Mouse (Mus musculus): ENCODE measurements at regions not wholly inside any gene's neighbourhood (a gene's known extent, or its start where the extent isn't known, plus 50 kb on each side); places are given as distances from the start of the nearest gene placed in this dataset.

DNA sequence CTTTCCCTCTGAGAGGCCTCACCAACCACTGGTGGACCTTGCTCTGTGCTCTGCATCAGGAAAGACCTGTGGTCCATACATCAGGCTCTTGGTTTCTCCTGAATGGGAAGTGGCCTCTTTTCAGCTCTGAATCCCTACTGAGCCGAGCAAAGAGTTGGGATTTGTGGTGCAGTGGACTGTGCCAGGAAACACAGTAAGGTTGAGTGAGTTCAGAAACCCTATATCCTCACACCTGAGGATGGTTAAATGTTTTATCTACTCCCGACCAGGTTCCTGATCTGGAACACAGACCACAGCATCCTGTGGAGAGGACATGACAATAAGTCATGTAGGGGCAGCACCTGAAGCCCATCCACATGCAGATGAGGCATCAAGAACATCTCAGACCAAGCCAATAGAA, 73.4 kb upstream of the Tprg start:
- Histone ChIP-seq H3K4me2 (ENCODE audit: low read depth, low read length) (no peak overlapping the region), H3K36me3 (ENCODE audit: control insufficient read depth, insufficient read depth, low read length) (no peaks in the 10 kb centered on the region), H3K4me3 (ENCODE audit: low read depth, low read length) (no peak overlapping the region), H3K27me3 (replicated peaks; ENCODE audit: control insufficient read depth, insufficient read depth, low read length) (no peaks in the 10 kb centered on the region), H3K9ac (ENCODE audit: low read depth, low read length) (no peak overlapping the region), H3K27ac (replicated peaks; ENCODE audit: low read depth, low read length) (no peak overlapping the region), H3K9me3 (ENCODE audit: control insufficient read depth, low read length) (no peaks in the 10 kb centered on the region), H3K4me1 (ENCODE audit: control insufficient read depth, insufficient read depth, low read length) (no peaks in the 10 kb centered on the region; the same call in 1 of the 2 replicates)
- no peak for DNase-seq (ENCODE audit: low spot score)
- ATAC-seq (ENCODE audit: low read depth), result no peak
- 68% methylated on average over 2 of the region's 2 CpGs for WGBS

DNA sequence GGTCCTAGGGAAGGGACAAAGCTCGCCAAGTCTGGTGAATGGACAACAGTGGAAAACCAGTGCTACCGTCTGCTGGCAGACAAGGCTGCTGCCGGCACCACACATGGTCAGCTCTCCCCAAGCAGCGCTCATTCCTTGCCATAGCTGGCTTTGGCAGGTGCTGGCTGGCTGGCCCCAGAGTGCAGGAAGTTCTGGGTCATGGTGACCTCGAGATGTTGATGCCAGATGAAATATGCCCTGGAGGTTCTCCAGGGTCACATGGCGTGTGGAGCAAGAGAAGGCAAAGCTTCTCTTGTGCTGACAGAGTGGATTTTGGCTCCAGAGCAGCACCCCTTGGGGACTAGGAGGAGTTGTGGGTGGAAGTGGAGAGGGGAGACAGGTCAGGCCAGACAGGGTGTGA, 66.1 kb upstream of the Tprg start:
- no peaks in the 10 kb centered on the region for H3K9me3 ChIP-seq (ENCODE audit: control insufficient read depth, low read length)
- no peak overlapping the region for H3K4me2 ChIP-seq (ENCODE audit: low read depth, low read length)
- DNase-seq (ENCODE audit: low spot score), result no peak
- H3K27ac ChIP-seq (replicated peaks; ENCODE audit: low read depth, low read length), result no peak overlapping the region
- no peak overlapping the region for H3K9ac ChIP-seq (ENCODE audit: low read depth, low read length)
- no peak overlapping the region for H3K4me3 ChIP-seq (ENCODE audit: low read depth, low read length)
- H3K27me3 ChIP-seq (replicated peaks; ENCODE audit: control insufficient read depth, insufficient read depth, low read length), result no peaks in the 10 kb centered on the region
- no peak for ATAC-seq (ENCODE audit: low read depth)
- no peaks in the 10 kb centered on the region for H3K4me1 ChIP-seq (ENCODE audit: control insufficient read depth, insufficient read depth, low read length)
- H3K36me3 ChIP-seq (ENCODE audit: control insufficient read depth, insufficient read depth, low read length), result no peaks in the 10 kb centered on the region
- 80% methylated on average over 6 of the region's 6 CpGs for WGBS

DNA sequence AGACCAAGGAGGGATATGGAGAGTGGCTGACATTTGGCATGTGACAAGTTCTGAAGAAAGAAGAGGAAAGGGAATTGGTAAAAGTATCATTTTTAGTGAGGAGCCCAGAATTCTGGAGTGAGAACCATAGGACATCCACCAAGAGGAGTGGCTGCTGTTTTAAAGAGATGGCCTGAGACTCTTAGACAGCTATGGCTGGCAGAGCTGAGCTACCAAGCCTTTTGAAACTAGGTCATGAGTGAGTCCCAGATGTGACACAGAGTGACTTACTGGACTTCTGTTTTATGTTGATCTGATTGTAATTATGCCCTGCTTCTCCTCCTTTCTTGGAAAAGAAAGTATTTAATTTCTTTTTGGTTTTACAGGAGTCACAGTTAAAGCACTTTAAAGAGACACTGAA, 61.8 kb upstream of the Tprg start:
- peaks cover 3% of the 10 kb centered on the region; the same call in 1 of the 2 replicates for H3K4me1 ChIP-seq (ENCODE audit: control insufficient read depth, insufficient read depth, low read length)
- no peaks in the 10 kb centered on the region for H3K27me3 ChIP-seq (replicated peaks; ENCODE audit: control insufficient read depth, insufficient read depth, low read length)
- H3K36me3 ChIP-seq (ENCODE audit: control insufficient read depth, insufficient read depth, low read length), result no peaks in the 10 kb centered on the region
- no peaks in the 10 kb centered on the region for H3K9me3 ChIP-seq (ENCODE audit: control insufficient read depth, low read length)
- H3K4me2 ChIP-seq (ENCODE audit: low read depth, low read length), result no peak overlapping the region
- H3K9ac ChIP-seq (ENCODE audit: low read depth, low read length), result no peak overlapping the region
- DNase-seq (ENCODE audit: low spot score) (no peak), ATAC-seq (ENCODE audit: low read depth) (no peak)
- H3K4me3 ChIP-seq (ENCODE audit: low read depth, low read length), result no peak overlapping the region
- H3K27ac ChIP-seq (replicated peaks; ENCODE audit: low read depth, low read length), result no peak overlapping the region
